Mouse (Mus musculus): Measurements from ENCODE around the gene Zfp989.

DNA sequence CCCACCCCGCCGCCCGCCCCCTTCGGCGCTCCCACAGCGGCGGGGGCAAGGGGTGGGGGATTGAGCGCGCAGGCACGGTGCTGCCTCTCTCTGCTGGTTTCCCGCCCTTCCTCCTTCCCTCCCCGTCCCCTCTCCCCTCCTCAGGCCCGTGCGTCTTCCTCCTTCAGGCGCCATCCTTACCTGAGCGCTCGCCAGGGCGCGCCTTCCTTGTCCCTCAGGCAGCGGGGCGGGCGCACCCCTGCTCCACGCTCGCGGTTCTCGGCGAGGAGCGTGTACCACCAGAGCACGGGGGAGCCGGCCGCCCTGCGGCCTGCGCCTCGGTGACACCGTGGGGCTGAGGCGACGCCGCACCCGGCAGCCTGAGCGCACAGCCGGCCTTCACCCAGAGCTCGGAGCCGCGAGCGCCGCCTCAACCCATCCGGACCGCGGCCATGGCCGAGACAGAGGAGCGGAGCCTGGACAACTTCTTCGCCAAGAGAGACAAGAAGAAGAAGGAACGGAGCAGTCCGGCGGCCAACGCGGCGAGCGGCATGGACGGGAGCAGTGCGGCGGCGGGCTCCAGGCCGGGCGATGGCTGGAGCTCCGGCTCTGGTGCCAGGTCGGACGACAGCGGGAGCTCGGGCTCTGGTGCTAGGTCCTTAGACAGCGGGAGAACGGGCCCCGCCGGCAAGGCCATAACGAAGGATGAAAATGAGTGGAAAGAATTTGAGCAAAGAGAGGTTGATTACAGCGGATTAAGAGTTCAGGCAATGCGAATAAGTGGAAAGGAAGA is 39.3 kb upstream of the Zfp989 start:
- TF ChIP-seq ZNF384 (IDR thresholded peaks at IDR 0.05; ENCODE audit: low read depth, low read length) (no peak), HCFC1 (IDR thresholded peaks at IDR 0.05; ENCODE audit: borderline replicate concordance, insufficient read depth, low read length) (no peak), MAFK (IDR thresholded peaks at IDR 0.05; ENCODE audit: insufficient read depth, low read depth, low read length) (no peak), CHD2 (IDR thresholded peaks at IDR 0.05; ENCODE audit: low read depth, low read length) (no peak)

All from ES-E14 (cell line).